Mouse (Mus musculus): ENCODE results near the gene AC131692.1.

DNA sequence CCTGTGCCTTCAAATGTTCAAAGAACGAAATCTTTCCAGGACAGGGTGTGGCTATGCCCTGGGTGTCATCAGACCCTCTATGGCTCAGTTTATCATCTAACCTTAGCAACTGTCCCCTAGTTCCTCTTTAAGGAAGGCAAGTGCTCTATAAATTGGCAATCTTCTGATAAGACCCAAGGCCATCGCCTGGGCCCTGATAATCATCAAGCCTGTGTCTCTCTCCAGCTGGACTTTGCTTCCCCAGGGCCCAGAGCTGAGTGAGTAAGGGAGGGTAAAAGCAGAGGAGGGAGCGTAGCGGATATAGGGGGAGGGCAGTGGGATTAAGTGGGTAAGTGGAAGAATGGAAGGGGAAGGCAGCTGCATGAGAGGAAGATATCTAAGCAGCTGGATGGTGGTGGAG, 10.3 kb downstream of the AC131692.1 start:
- TF ChIP-seq CTCF (IDR thresholded peaks at IDR 0.05; ENCODE audit: low read depth, low read length) (no peak), POLR2A (IDR thresholded peaks at IDR 0.05; ENCODE audit: insufficient read depth, low read length) (no peak)

Measured in ES-Bruce4 (cell line).